Mouse (Mus musculus) embryonic facial prominence, embryonic 12.5 days (tissue): ENCODE data around the gene Nwd1. TPM values are rescaled to one million over a fixed set of nuclear protein-coding genes. Genes with fewer than 3 reads are reported as not detected.

Source experiments
- ATAC-seq: fragments of 200-750 bp; cut with Nextera tagmentation; 2 replicates; pipeline ENCODE4 v1.8.0; 2017; ENCODE audit not compliant: insufficient number of reproducible peaks, insufficient read depth, low FRiP score, low TSS enrichment
- H3K27ac ChIP-seq: fragments of 300-500 bp; sonication (generic); 2 replicates; pipeline ENCODE4 v1.5.1; 2016; ENCODE audit warnings: mild to moderate bottlenecking
- H3K27me3 ChIP-seq: fragments of 300-500 bp; sonication (generic); 2 replicates; pipeline ENCODE4 v1.6.1; 2016; ENCODE audit warnings: mild to moderate bottlenecking, moderate library complexity
- H3K36me3 ChIP-seq: fragments of 300-500 bp; sonication (generic); 2 replicates; pipeline ENCODE4 v1.6.1; 2016; ENCODE audit warnings: mild to moderate bottlenecking
- H3K4me1 ChIP-seq: fragments of 300-500 bp; sonication (generic); 2 replicates; pipeline ENCODE4 v1.6.1; 2016
- H3K4me2 ChIP-seq: fragments of 300-500 bp; sonication (generic); replicated peaks from 2 replicates; pipeline ENCODE4 v1.6.1; 2016; ENCODE audit warnings: mild to moderate bottlenecking, moderate library complexity
- H3K4me3 ChIP-seq: fragments of 300-500 bp; sonication (generic); 2 replicates; pipeline ENCODE4 v1.5.1; 2016; ENCODE audit warnings: mild to moderate bottlenecking
- H3K9ac ChIP-seq: fragments of 300-500 bp; sonication (generic); 2 replicates; pipeline ENCODE4 v1.6.1; 2016; ENCODE audit warnings: mild to moderate bottlenecking, moderate library complexity
- H3K9me3 ChIP-seq: fragments of 300-500 bp; sonication (generic); 2 replicates; pipeline ENCODE4 v1.6.1; 2016; ENCODE audit warnings: mild to moderate bottlenecking, moderate library complexity
- WGBS: fragments of 180-500 bp; shearing (Covaris S2); methylation state at CpG from one replicate; pipeline ENCODE4 v1.1.7; 2016; 5-methylcytosine and 5-hydroxymethylcytosine counted together
- polyA plus RNA-seq: library from polyadenylated mRNA; unstranded; fragments of >200 nt; fragmentation: Nextera tagmentation; extraction: Ambion mirVana; gene quantifications from 2 replicates; pipeline ENCODE4 v1.2.1, GENCODE M21; 2016

The Nwd1 gene
- polyA plus RNA-seq, 1 experiment from 2014 or later, result 0.05 TPM

- H3K9ac ChIP-seq, result no peak overlapping the region
- WGBS, result 78% methylated on average over 5 of the region's 5 CpGs
- H3K4me3 ChIP-seq, result no peak overlapping the region
- no peaks in the 10 kb centered on the region for H3K36me3 ChIP-seq
- no peak for ATAC-seq
- no peak overlapping the region for H3K4me2 ChIP-seq
- H3K27me3 ChIP-seq, result no peaks in the 10 kb centered on the region
- H3K4me1 ChIP-seq, result no peaks in the 10 kb centered on the region
- H3K9me3 ChIP-seq, result no peaks in the 10 kb centered on the region
- no peak overlapping the region for H3K27ac ChIP-seq
Measured at GRCm38 (mm10) chr8:72716594-72716993, 70.1 kb downstream of the Nwd1 start.

- Histone ChIP-seq H3K9ac (no peak overlapping the region), H3K9me3 (no peaks in the 10 kb centered on the region), H3K27me3 (no peaks in the 10 kb centered on the region), H3K4me2 (no peak overlapping the region), H3K4me3 (no peak overlapping the region), H3K4me1 (peaks cover 7% of the 10 kb centered on the region), H3K36me3 (peaks cover 7% of the 10 kb centered on the region), H3K27ac (no peak overlapping the region)
- WGBS, result 19% methylated on average over 1 of the region's 1 CpGs
- no peak for ATAC-seq
Measured at GRCm38 (mm10) chr8:72720541-72720940, 74.0 kb downstream of the Nwd1 start.

GRCm38 (mm10) chr8:72722769-72723650 lies 76.5 kb downstream of the Nwd1 start, which contains the start of gene Sin3b:
TSS of gene Sin3b (plus strand) at chr8:72723285.
- Histone ChIP-seq H3K36me3 (peaks cover 32% of the 10 kb centered on the region), H3K4me1 (peaks cover 7% of the 10 kb centered on the region), H3K4me3 (peak within 1 kb of the TSS; percentile 96), H3K9ac (peak within 1 kb of the TSS; percentile 95), H3K27ac (peak within 1 kb of the TSS; percentile 36; the same call in 1 of the 2 replicates), H3K9me3 (no peaks in the 10 kb centered on the region), H3K4me2 (peak within 1 kb of the TSS; percentile 80), H3K27me3 (no peaks in the 10 kb centered on the region)
- ATAC-seq, result peak; percentile 95
- 13% methylated on average over 56 of the region's 56 CpGs for WGBS

DNA sequence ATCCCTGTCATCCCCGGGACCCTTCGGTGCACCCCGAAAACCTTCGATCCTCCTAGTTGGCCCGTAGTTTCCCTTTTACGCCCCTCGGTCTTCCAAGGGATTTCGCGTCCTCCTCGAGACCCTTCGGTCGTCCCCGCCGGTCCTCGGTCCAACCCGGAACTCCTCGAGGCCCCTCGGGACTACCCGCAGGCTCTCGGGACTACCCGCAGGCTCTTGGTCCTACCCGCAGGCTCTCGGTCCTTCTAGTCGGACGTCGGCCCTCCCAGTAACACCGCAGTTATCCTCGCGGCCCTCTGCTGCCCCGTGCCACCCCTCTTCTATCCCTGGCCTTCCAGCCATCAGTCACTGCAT lies 77.1 kb downstream of the Nwd1 start:
- Histone ChIP-seq H3K4me3 (peak overlapping the region; percentile 96), H3K27ac (no peak overlapping the region), H3K4me1 (peaks cover 7% of the 10 kb centered on the region), H3K9me3 (no peaks in the 10 kb centered on the region), H3K27me3 (no peaks in the 10 kb centered on the region), H3K4me2 (peak overlapping the region; percentile 80), H3K36me3 (peaks cover 38% of the 10 kb centered on the region), H3K9ac (peak overlapping the region; percentile 95)
- peak; percentile 47; the same call in 1 of the 2 replicates for ATAC-seq
- WGBS, result under 1% methylated on average over 30 of the region's 30 CpGs

GRCm38 (mm10) chr8:72728636-72729035 lies 82.1 kb downstream of the Nwd1 start:
- H3K36me3 ChIP-seq, result peaks cover 85% of the 10 kb centered on the region
- ATAC-seq, result no peak
- 95% methylated on average over 1 of the region's 1 CpGs for WGBS
- no peak overlapping the region for H3K4me3 ChIP-seq
- H3K27me3 ChIP-seq, result no peaks in the 10 kb centered on the region
- no peak overlapping the region for H3K27ac ChIP-seq
- H3K9ac ChIP-seq, result no peak overlapping the region
- no peak overlapping the region for H3K4me2 ChIP-seq
- no peaks in the 10 kb centered on the region for H3K9me3 ChIP-seq
- H3K4me1 ChIP-seq, result peaks cover 7% of the 10 kb centered on the region

GRCm38 (mm10) chr8:72735001-72735400 lies 88.5 kb downstream of the Nwd1 start:
- no peaks in the 10 kb centered on the region for H3K27me3 ChIP-seq
- no peak for ATAC-seq
- peaks cover 95% of the 10 kb centered on the region for H3K36me3 ChIP-seq
- no peak overlapping the region for H3K27ac ChIP-seq
- no peak overlapping the region for H3K4me3 ChIP-seq
- H3K4me1 ChIP-seq, result no peaks in the 10 kb centered on the region
- 80% methylated on average over 5 of the region's 5 CpGs for WGBS
- no peak overlapping the region for H3K9ac ChIP-seq
- H3K9me3 ChIP-seq, result no peaks in the 10 kb centered on the region
- H3K4me2 ChIP-seq, result no peak overlapping the region

GRCm38 (mm10) chr8:72736868-72737267 lies 90.4 kb downstream of the Nwd1 start:
- ATAC-seq, result no peak

DNA sequence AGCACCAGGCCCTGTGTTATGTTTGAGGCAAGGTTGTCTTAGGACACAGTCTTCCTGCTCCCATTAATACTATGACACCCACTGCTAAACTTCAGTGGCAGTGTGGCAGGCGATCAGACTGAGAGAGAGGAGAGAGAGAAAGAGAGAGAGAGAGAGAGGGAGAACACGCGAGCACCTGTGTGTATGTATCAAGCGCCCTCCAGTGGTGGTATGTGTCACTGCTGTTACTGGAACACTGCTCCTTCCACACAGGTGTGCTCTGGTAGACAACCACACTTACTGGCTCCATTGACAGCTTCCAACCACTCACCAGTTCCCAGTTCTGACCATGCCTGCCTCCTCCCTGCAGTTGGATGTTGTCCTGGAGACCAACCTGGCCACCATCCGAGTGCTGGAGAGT lies 99.5 kb downstream of the Nwd1 start:
- WGBS, result 48% methylated on average over 5 of the region's 5 CpGs
- H3K9ac ChIP-seq, result no peak overlapping the region
- H3K27ac ChIP-seq, result no peak overlapping the region
- H3K9me3 ChIP-seq, result no peaks in the 10 kb centered on the region
- peaks cover 91% of the 10 kb centered on the region for H3K36me3 ChIP-seq
- H3K4me2 ChIP-seq, result no peak overlapping the region
- no peak for ATAC-seq
- H3K27me3 ChIP-seq, result no peaks in the 10 kb centered on the region
- H3K4me1 ChIP-seq, result no peaks in the 10 kb centered on the region
- H3K4me3 ChIP-seq, result no peak overlapping the region

More at GRCm38 (mm10) chr8:72736868-72737267, 90.4 kb downstream of the Nwd1 start:
- H3K4me3 ChIP-seq, result no peak overlapping the region
- no peaks in the 10 kb centered on the region for H3K4me1 ChIP-seq
- no peaks in the 10 kb centered on the region for H3K27me3 ChIP-seq
- H3K4me2 ChIP-seq, result no peak overlapping the region
- H3K9me3 ChIP-seq, result no peaks in the 10 kb centered on the region
- no peak overlapping the region for H3K27ac ChIP-seq
- peaks cover 88% of the 10 kb centered on the region for H3K36me3 ChIP-seq
- H3K9ac ChIP-seq, result no peak overlapping the region

- peaks cover 89% of the 10 kb centered on the region for H3K36me3 ChIP-seq
- ATAC-seq, result no peak
- WGBS, result 91% methylated on average over 26 of the region's 26 CpGs
Measured at GRCm38 (mm10) chr8:72749846-72750245, 103.3 kb downstream of the Nwd1 start.

GRCm38 (mm10) chr8:72750266-72750665 lies 103.8 kb downstream of the Nwd1 start:
- Histone ChIP-seq H3K27me3 (no peaks in the 10 kb centered on the region), H3K27ac (no peak overlapping the region), H3K9me3 (no peaks in the 10 kb centered on the region), H3K4me3 (no peak overlapping the region), H3K9ac (no peak overlapping the region), H3K4me1 (no peaks in the 10 kb centered on the region), H3K4me2 (no peak overlapping the region), H3K36me3 (peaks cover 86% of the 10 kb centered on the region)
- 94% methylated on average over 6 of the region's 6 CpGs for WGBS
- ATAC-seq, result no peak

More at GRCm38 (mm10) chr8:72749846-72750245, 103.3 kb downstream of the Nwd1 start:
- Histone ChIP-seq H3K9me3 (no peaks in the 10 kb centered on the region), H3K4me2 (no peak overlapping the region), H3K4me3 (no peak overlapping the region), H3K4me1 (no peaks in the 10 kb centered on the region), H3K27me3 (no peaks in the 10 kb centered on the region), H3K9ac (no peak overlapping the region), H3K27ac (no peak overlapping the region)

DNA sequence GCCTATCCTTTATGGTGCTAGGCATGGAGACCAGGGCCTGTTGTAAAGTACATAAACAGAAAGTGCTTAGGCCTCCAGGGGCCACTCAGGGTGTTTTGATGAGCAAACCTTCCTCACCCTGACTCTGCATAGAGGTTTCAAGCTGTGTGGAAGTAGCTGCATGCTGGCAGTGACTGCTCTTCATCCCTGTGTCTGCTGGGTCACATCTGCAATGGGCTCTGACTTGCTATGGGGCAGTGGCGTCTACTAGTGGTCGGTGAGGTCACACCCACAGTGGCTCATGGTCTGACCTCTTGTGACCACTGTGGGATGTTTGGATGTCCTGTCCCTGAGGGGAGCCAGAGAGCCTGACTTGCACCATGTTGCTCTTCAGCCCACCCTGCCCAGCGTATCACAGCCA lies 104.6 kb downstream of the Nwd1 start:
- ATAC-seq, result no peak
- Histone ChIP-seq H3K36me3 (peaks cover 88% of the 10 kb centered on the region), H3K27me3 (no peaks in the 10 kb centered on the region), H3K4me1 (no peaks in the 10 kb centered on the region), H3K9ac (no peak overlapping the region), H3K27ac (no peak overlapping the region), H3K9me3 (no peaks in the 10 kb centered on the region), H3K4me3 (no peak overlapping the region), H3K4me2 (no peak overlapping the region)
- WGBS, result 86% methylated on average over 3 of the region's 3 CpGs

DNA sequence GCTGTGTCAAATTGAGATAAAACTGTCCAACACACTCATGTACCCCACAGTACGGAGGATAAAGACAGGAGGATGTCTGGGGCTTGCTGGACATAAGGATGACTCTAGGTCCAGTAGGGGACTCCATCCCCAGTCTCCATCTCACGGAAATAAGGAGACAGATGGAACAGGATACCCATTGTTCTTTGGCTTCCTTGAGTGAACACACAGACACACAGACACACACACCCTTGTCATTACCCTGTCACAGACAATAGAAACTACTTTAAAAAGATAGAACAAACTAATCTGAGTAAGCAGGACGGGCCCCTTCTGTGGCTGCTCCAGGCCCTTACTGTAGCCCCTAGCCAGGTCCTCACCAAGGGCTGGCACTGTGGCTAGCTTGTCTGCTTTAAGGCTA lies 105.8 kb downstream of the Nwd1 start:
- Histone ChIP-seq H3K27ac (no peak overlapping the region), H3K4me3 (no peak overlapping the region), H3K4me2 (no peak overlapping the region), H3K9ac (no peak overlapping the region), H3K36me3 (peaks cover 88% of the 10 kb centered on the region), H3K27me3 (no peaks in the 10 kb centered on the region), H3K9me3 (no peaks in the 10 kb centered on the region), H3K4me1 (no peaks in the 10 kb centered on the region)
- 72% methylated on average over 3 of the region's 3 CpGs for WGBS
- no peak for ATAC-seq
